Mouse (Mus musculus) gastrocnemius, postnatal 10 days (tissue): ENCODE measurements at regions not wholly inside any gene's neighbourhood (a gene's known extent, or its start where the extent isn't known, plus 50 kb on each side); places are given as distances from the start of the nearest gene placed in this dataset.

Experiments used
- DNase-seq: peaks from one replicate; pipeline ENCODE4 v3.0.0; 2021; ENCODE audit warnings: mixed read lengths

GRCm38 (mm10) chr5:35162607-35163006 is 57.0 kb upstream of the Lrpap1 start:
- no peak for DNase-seq

GRCm38 (mm10) chr5:35162120-35162519 is 56.6 kb upstream of the Lrpap1 start:
- DNase-seq, result no peak

DNA sequence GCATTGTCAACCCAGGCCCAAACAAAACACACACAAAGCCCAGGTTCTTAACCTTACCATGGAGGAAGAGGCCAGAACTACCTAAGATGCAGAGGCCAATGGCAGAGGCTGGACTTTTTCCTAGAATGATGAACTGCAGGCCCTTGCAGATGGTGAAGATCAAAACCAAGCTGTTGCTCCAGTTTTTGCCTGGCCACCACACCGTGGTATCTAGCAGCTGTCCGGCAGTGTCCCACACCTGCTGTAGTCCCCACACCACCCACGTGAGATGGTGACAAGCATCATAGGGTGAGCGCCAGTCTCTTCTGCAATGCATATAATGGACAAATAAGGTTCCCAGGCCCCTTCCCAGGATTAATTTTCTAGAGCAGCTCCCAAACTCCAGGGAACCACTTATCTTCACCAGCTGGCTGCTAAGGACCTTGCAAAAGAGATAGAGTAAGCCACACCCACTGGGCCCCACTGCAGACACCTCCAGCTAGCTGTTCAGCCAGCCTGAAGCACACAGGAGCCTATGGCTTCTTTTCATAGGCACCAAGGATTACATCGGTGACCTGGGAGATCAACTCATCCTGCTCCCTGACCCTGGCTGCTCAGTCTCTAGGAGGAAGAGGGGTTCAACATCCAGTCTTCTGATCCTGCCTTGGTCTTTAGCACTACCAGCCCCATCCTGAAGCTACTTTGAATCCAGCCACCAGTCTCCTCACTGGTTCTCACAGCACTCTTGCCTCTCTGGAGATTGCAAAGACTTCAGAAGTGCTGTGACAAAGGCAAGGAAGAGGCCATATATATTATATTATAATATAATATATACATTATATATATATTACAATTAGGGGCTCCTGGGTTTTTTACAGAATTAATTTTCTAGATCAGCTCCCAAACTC is 55.6 kb upstream of the Lrpap1 start:
- no peak for DNase-seq

DNA sequence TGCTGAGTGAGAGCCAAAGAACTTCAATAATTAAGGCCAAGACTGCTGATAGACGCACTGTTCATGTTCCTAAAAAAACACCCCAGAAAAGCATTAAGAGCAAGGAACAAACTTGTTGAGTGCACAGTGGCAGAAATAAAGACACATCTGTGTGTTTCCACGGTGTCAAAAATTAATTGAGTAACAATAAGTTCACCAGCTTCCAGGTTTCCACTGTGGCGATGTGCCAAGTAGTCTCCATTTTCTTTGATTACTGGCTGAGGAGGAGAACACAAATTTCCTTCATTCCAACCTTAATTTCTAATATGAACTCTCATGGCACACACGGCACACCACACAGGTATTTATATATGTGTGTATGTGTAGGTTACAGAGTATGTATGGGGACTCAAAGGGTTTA is 54.3 kb upstream of the Lrpap1 start:
- no peak for DNase-seq

- DNase-seq, result no peak
These were observed 53.7 kb upstream of the Lrpap1 start for GRCm38 (mm10) chr5:35159178-35159661.

- no peak for DNase-seq
These were observed 52.9 kb upstream of the Lrpap1 start for GRCm38 (mm10) chr5:35158346-35159047.

- no peak for DNase-seq
These were observed 50.8 kb upstream of the Lrpap1 start for GRCm38 (mm10) chr5:35156371-35156770.

GRCm38 (mm10) chr5:35155717-35156116 is 50.2 kb upstream of the Lrpap1 start:
- no peak for DNase-seq
